Mouse (Mus musculus): ENCODE measurements around the gene Ccdc57.
"Not testable (repeated sequence)": the region's sequence is repeated elsewhere in the genome, so short reads cannot be mapped to it uniquely, and the experiment has no call there.

Ccdc57 gene

DNA sequence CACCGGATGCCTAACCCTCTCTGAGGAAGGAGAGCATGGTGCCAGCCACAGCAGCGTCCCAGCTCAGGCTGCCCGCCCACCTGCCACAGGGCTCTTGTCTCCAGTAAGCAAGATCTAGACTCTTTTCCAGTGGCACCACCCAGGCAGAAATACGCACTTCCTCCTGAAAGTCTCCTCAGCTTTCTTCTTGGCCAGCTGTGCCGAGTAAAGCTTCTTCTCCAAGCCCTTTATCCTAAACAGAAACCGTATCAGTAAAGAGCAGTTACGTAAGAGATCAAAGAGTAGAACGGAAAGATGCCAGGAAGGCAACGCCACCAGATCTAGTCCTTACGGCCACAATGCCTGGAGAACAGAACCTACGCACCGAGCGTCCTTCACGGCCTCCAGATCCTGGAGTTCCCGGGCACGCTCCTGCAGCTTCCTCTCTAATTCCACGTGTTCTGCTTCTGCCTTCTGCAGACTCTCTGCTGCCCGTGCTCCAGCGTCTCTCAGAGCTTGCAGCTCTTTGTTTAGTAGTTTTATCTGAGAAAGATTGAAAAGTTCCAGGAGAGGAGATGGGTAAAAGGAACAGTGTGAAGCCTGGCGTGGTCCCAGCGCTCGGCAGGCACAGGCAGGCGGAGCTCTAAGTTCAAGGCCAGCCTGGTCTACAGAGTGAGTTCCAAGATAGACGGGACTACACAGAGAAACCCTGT, 29.4 kb downstream of the Ccdc57 start:
- DNase-seq (ENCODE audit: inconsistent ontology term): no peak

- DNase-seq (ENCODE audit: inconsistent ontology term): no peak
These were observed 30.1 kb downstream of the Ccdc57 start for GRCm38 (mm10) chr11:120902487-120903142.

GRCm38 (mm10) chr11:120901729-120902486, 30.8 kb downstream of the Ccdc57 start:
- DNase-seq (ENCODE audit: inconsistent ontology term): no peak

GRCm38 (mm10) chr11:120900276-120901244, 32.1 kb downstream of the Ccdc57 start:
- DNase-seq (ENCODE audit: inconsistent ontology term): no peak

DNA sequence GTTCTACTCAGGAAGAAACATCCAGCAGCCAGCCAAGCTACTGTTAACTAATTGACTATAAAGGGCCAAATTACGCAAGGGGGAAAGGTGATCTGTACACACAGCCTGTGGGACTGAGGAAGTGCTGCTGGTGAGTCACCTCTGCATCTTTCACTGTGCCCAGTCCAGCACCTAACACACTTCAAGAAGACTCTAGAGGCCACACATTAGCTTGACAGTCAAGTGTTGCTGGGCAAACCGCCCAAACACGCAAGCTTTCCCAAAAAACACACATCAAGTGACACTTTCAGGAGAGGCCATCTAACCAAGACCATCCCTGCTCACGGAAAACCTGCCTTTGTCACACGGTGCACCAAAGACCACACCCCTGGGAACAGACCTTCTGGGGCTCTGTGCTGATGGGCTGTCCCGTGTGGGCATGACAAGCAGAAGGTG, 34.5 kb downstream of the Ccdc57 start:
- no peak for DNase-seq (ENCODE audit: inconsistent ontology term)

- DNase-seq (ENCODE audit: inconsistent ontology term): no peak
These were observed 37.2 kb downstream of the Ccdc57 start for GRCm38 (mm10) chr11:120895441-120895840.

- no peak for DNase-seq (ENCODE audit: inconsistent ontology term)
These were observed 38.3 kb downstream of the Ccdc57 start for GRCm38 (mm10) chr11:120894397-120894796.

GRCm38 (mm10) chr11:120889216-120889615, 43.5 kb downstream of the Ccdc57 start:
- DNase-seq (ENCODE audit: inconsistent ontology term): no peak

GRCm38 (mm10) chr11:120888718-120889117, 44.0 kb downstream of the Ccdc57 start:
- DNase-seq (ENCODE audit: inconsistent ontology term): no peak

GRCm38 (mm10) chr11:120887502-120887901, 45.2 kb downstream of the Ccdc57 start:
- DNase-seq (ENCODE audit: inconsistent ontology term): no peak

DNA sequence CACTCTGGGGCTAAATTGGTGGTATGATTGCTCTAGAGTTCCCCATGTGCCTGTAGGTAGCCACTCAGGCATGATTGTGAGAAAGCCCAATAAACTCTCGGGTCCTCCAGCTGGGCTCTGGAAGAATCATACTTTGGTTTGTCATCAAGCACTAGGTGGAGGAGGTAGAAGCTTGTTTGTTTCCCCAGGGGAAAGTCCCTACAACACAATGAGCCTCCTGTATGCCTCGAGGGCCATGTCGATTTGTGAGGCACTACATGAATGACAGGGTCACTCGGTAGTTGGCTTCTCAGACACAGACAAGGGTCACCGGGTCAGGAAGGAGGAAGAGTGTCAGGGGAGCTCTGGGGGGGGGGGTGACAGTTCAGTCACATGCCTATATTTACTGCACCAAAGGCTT, 46.2 kb downstream of the Ccdc57 start:
- no peak for DNase-seq (ENCODE audit: inconsistent ontology term)

GRCm38 (mm10) chr11:120883601-120884000, 49.1 kb downstream of the Ccdc57 start:
- no peak for DNase-seq (ENCODE audit: inconsistent ontology term)

DNA sequence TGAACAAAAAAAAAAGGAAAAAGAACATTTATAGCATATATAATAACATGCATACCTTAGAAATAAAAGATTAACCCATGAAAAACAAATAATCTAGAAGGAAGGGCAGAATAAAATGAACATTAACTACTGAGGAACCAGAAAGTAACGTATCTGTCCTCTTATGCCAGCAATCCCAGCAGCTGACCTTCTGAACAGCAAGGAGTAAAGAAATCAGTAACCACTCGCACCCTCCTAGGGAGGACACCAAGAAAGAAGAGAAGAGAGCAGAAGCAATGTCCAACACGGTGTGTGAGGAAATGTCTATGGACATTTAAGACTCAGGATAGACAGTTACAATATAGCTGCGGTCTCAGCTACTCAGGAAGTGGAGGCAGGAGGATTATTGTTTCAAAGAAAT, 49.7 kb downstream of the Ccdc57 start:
- no peak for DNase-seq (ENCODE audit: inconsistent ontology term)

GRCm38 (mm10) chr11:120873206-120873605, 59.5 kb downstream of the Ccdc57 start:
- DNase-seq (ENCODE audit: inconsistent ontology term): no peak

DNA sequence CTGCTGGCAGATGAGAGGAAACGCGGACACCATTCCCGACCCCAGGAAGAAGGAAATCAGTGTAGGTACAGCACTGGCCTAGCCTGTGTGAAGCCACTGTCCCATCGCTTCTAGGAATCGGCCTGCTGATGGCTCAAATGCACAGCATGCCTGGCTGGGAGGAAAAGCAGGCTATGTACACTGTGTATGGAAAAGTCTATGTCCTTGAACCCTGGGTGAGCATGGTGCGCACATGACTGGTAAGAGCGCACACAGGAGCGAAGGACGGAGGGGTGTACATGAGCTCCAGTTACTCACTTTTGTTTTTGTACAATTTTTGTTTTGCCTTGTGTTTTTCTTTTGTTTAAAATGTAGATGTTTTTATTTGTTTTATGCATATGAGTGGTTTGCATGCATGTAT, 61.2 kb downstream of the Ccdc57 start:
- DNase-seq (ENCODE audit: inconsistent ontology term): no peak

DNA sequence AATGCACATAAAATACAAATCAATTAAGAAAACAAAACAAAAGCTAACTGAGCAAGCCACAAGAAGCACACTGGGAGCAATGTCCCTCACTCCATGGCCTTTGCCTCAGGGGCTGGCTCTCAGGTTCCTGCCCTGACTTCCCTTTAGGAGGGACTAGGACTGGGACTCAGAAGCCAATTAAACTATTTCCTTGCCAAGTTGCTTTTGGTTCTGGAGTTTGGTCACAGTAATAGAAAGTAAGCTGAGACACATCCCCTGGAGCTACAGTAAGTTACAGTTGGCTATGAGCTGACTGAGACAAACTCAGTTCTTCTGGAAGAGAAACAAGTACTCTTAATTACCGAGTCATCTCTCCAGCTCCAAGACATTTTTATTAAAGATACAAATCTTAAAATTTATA, 66.9 kb downstream of the Ccdc57 start:
- no peak for DNase-seq (ENCODE audit: inconsistent ontology term)

DNA sequence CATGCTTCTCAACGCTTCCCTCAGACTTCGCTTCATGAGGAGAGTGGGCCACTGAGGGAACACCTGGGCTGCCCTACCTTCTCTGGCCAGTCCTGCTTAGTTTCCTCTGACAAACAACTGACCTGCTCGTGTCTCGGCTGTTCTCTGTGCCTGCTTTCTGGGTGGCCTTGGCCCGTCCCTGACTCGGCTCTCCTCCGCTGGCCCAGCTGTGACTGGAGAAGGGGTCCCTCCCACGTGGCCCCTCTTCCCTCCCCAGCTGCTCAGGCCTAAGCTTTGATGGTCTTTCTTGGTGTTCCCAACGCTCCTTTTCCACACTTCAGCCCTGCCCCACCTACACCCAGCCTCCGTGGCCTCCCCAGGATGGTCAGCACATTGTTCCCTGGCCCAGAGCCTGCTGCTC, 69.9 kb downstream of the Ccdc57 start:
- DNase-seq (ENCODE audit: inconsistent ontology term): no peak

GRCm38 (mm10) chr11:120855938-120856337, 76.7 kb downstream of the Ccdc57 start:
- DNase-seq (ENCODE audit: inconsistent ontology term): not testable (repeated sequence)

DNA sequence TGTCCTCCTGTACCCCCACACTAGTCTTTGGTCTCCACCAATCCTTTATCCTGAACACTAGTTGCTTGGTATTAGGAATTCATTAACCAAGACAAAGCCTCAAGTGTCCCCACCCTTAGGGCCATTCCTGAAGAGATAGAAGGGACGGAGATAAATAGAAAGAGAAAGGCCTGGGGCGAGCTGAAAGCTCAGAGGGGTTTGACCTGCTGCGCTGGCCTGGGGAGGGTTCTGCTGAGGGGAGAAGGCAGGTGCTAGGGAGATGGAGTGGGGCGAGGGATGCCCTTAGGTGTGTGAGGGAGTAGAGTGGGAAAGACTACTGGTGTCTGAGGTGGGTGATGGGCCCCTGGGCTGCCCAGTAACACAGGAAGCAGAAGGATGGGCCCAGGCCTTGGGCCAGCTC, 78.9 kb downstream of the Ccdc57 start:
- no peak for DNase-seq (ENCODE audit: inconsistent ontology term)

DNA sequence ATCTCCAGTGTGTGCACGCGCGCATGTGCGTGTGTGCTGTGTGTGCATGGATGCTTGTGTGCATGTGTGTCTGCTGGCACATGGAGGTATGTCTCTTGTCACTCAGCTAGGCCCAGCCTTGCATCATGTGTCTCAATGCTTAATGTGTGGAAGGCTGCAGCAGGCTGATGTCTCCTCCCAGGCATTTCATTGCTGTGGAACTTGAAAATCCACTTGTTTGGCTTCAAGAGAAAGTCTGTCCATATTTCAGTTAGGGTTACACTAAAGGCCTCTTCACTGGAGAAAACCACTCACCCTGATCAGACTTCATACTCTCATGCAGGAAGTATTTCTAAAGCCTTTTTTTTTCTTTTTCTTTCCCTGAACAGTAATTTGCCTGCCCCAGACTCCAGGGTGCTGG, 79.5 kb downstream of the Ccdc57 start:
- DNase-seq (ENCODE audit: inconsistent ontology term): no peak

- no peak for DNase-seq (ENCODE audit: inconsistent ontology term)
These were observed 80.4 kb downstream of the Ccdc57 start for GRCm38 (mm10) chr11:120852083-120852935.
